In genomic region chr11:65776906-65777611, GRCm38 (mm10) we compare ENCODE assay signal across 20 mouse cellular contexts. TPM values are rescaled to one million over a fixed set of nuclear protein-coding genes. Genes with fewer than 3 reads are reported as not detected.
DNase-seq lines count a peak whose midpoint lies in the region; ATAC-seq and TF ChIP-seq lines count a peak whose summit lies in the region.
"Had no signal": no experiment of that assay in that cellular context is flagged by ENCODE, and none has a peak within 500 bp of the region (broad histone marks: within the 10 kb centered on the region; RNA-seq: fewer than 3 reads in every experiment).

No protein-coding gene starts in this region.

- no peak for DNase-seq in heart, postnatal 14 days
- DNase-seq in 416B (ENCODE audit: low read depth), result peak; percentile 56
- DNase-seq in lung, postnatal 0 days (ENCODE audit: low spot score), result no peak
- no peak for DNase-seq in forebrain, embryonic 10.5 days (ENCODE audit: extremely low spot score, low spot score)
- DNase-seq in hindbrain, embryonic 11.5 days (ENCODE audit: low spot score), result no peak
- DNase-seq: cerebellum, adult 11-12 months; gastrocnemius, adult 2 months; heart, adult 2 months; heart, postnatal 36 days; lung, postnatal 14 days; midbrain, embryonic 14.5 days; thymus, postnatal 14 days had no signal

- no peak overlapping the region for H3K4me3 ChIP-seq in heart, embryonic 13.5 days
- no peak overlapping the region for H3K4me3 ChIP-seq in intestine, embryonic 15.5 days (replicated peaks)
- H3K4me3 ChIP-seq in liver, embryonic 16.5 days (ENCODE audit: low read depth, low read length), result no peak overlapping the region
- H3K4me3 ChIP-seq in lung, postnatal 0 days (ENCODE audit: low read depth, low read length), result no peak overlapping the region
- no peak overlapping the region for H3K4me3 ChIP-seq in forebrain, embryonic 10.5 days
- no peak overlapping the region for H3K4me3 ChIP-seq in hindbrain, embryonic 11.5 days (ENCODE audit: low read depth, low read length)
- H3K4me3 ChIP-seq: forebrain, embryonic 15.5 days; gastrocnemius, adult 2 months; heart, adult 2 months; layer of hippocampus, adult 2 months; left cerebral cortex, adult 2 months; limb, embryonic 12.5 days had no signal

- H3K9me3 ChIP-seq in heart, embryonic 13.5 days, result no peaks in the 10 kb centered on the region
- H3K9me3 ChIP-seq in intestine, embryonic 15.5 days, result no peaks in the 10 kb centered on the region
- no peaks in the 10 kb centered on the region for H3K9me3 ChIP-seq in liver, embryonic 16.5 days (replicated peaks; ENCODE audit: control insufficient read depth, low read length)
- no peaks in the 10 kb centered on the region for H3K9me3 ChIP-seq in lung, postnatal 0 days (ENCODE audit: low read length)
- H3K9me3 ChIP-seq in forebrain, embryonic 10.5 days, result no peaks in the 10 kb centered on the region
- no peaks in the 10 kb centered on the region for H3K9me3 ChIP-seq in hindbrain, embryonic 11.5 days (ENCODE audit: control insufficient read depth, low read length)
- H3K9me3 ChIP-seq: forebrain, embryonic 15.5 days; limb, embryonic 12.5 days had no signal

- peak overlapping the region; percentile 56 for H3K27ac ChIP-seq in heart, embryonic 13.5 days (replicated peaks)
- no peak overlapping the region for H3K27ac ChIP-seq in intestine, embryonic 15.5 days
- H3K27ac ChIP-seq in liver, embryonic 16.5 days (ENCODE audit: low read length), result 0 out of 2 replicates have a peak overlapping the region, but pooled peaks have one; percentile 44
- H3K27ac ChIP-seq in lung, postnatal 0 days (ENCODE audit: low read length), result no peak overlapping the region
- H3K27ac ChIP-seq in forebrain, embryonic 10.5 days, result no peak overlapping the region
- H3K27ac ChIP-seq in hindbrain, embryonic 11.5 days (ENCODE audit: low read depth, low read length), result no peak overlapping the region
- H3K27ac ChIP-seq: forebrain, embryonic 15.5 days; gastrocnemius, adult 2 months; heart, adult 2 months; layer of hippocampus, adult 2 months; left cerebral cortex, adult 2 months; limb, embryonic 12.5 days had no signal

- peaks cover 14% of the 10 kb centered on the region for H3K36me3 ChIP-seq in heart, embryonic 13.5 days
- H3K36me3 ChIP-seq in intestine, embryonic 15.5 days, result no peaks in the 10 kb centered on the region
- H3K36me3 ChIP-seq in liver, embryonic 16.5 days (ENCODE audit: control insufficient read depth, insufficient read depth), result 0 out of 2 replicates have a peak, but pooled peaks cover 3% of the 10 kb centered on the region
- peaks cover 5% of the 10 kb centered on the region; the same call in 1 of the 2 replicates for H3K36me3 ChIP-seq in lung, postnatal 0 days (ENCODE audit: insufficient read depth, low read length)
- peaks cover 30% of the 10 kb centered on the region for H3K36me3 ChIP-seq in forebrain, embryonic 10.5 days (replicated peaks)
- no peaks in the 10 kb centered on the region for H3K36me3 ChIP-seq in hindbrain, embryonic 11.5 days (ENCODE audit: control insufficient read depth, insufficient read depth, low read length)

- WGBS in heart, embryonic 13.5 days, result 44% methylated on average over 2 of the region's 2 CpGs
- 51% methylated on average over 2 of the region's 2 CpGs for WGBS in intestine, embryonic 15.5 days
- WGBS in liver, embryonic 16.5 days (ENCODE audit: insufficient replicate concordance), result 27% methylated on average over 2 of the region's 2 CpGs
- WGBS in lung, postnatal 0 days, result 48% methylated on average over 2 of the region's 2 CpGs
- 47% methylated on average over 2 of the region's 2 CpGs for WGBS in forebrain, embryonic 10.5 days
- WGBS in hindbrain, embryonic 11.5 days, result 68% methylated on average over 2 of the region's 2 CpGs

- no peaks in the 10 kb centered on the region for H3K27me3 ChIP-seq in heart, embryonic 13.5 days (replicated peaks)
- H3K27me3 ChIP-seq in intestine, embryonic 15.5 days (replicated peaks), result no peaks in the 10 kb centered on the region
- no peaks in the 10 kb centered on the region for H3K27me3 ChIP-seq in liver, embryonic 16.5 days (ENCODE audit: control insufficient read depth, insufficient read depth, low read depth, low read length)
- no peaks in the 10 kb centered on the region for H3K27me3 ChIP-seq in lung, postnatal 0 days (replicated peaks; ENCODE audit: insufficient read depth, low read length)
- H3K27me3 ChIP-seq in forebrain, embryonic 10.5 days (ENCODE audit: poor library complexity, severe bottlenecking), result no peaks in the 10 kb centered on the region
- H3K27me3 ChIP-seq in hindbrain, embryonic 11.5 days (ENCODE audit: control insufficient read depth, insufficient read depth, low read length), result no peaks in the 10 kb centered on the region
- H3K27me3 ChIP-seq: forebrain, embryonic 15.5 days; limb, embryonic 12.5 days had no signal

- no peak overlapping the region for H3K4me2 ChIP-seq in heart, embryonic 13.5 days
- 0 out of 2 replicates have a peak overlapping the region, but pooled peaks have one; percentile 14 for H3K4me2 ChIP-seq in intestine, embryonic 15.5 days (replicated peaks)
- H3K4me2 ChIP-seq in liver, embryonic 16.5 days (ENCODE audit: low read depth, low read length), result no peak overlapping the region
- no peak overlapping the region for H3K4me2 ChIP-seq in lung, postnatal 0 days (replicated peaks; ENCODE audit: low read depth, low read length)
- no peak overlapping the region for H3K4me2 ChIP-seq in hindbrain, embryonic 11.5 days (replicated peaks; ENCODE audit: low read depth, low read length)
- H3K4me2 ChIP-seq: forebrain, embryonic 15.5 days; limb, embryonic 12.5 days had no signal

- no peak for ATAC-seq in heart, embryonic 13.5 days (ENCODE audit: extremely low read depth, insufficient number of reproducible peaks, low FRiP score, low TSS enrichment)
- ATAC-seq in intestine, embryonic 15.5 days, result peak; percentile 83
- ATAC-seq in liver, embryonic 16.5 days (ENCODE audit: low read depth), result no peak
- no peak for ATAC-seq in lung, postnatal 0 days
- no peak for ATAC-seq in hindbrain, embryonic 11.5 days (ENCODE audit: low FRiP score)
- ATAC-seq: forebrain, embryonic 15.5 days; inflammation-experienced regulatory T-cells, adult 6 months had no signal

- peaks cover 63% of the 10 kb centered on the region for H3K4me1 ChIP-seq in heart, embryonic 13.5 days
- H3K4me1 ChIP-seq in intestine, embryonic 15.5 days (replicated peaks), result peaks cover 23% of the 10 kb centered on the region
- H3K4me1 ChIP-seq in liver, embryonic 16.5 days (ENCODE audit: control insufficient read depth, low read depth, low read length), result peaks cover 26% of the 10 kb centered on the region
- no peaks in the 10 kb centered on the region; the same call in 1 of the 2 replicates for H3K4me1 ChIP-seq in lung, postnatal 0 days (ENCODE audit: insufficient read depth, low read depth, low read length)
- peaks cover 15% of the 10 kb centered on the region for H3K4me1 ChIP-seq in forebrain, embryonic 10.5 days
- no peaks in the 10 kb centered on the region for H3K4me1 ChIP-seq in hindbrain, embryonic 11.5 days (replicated peaks; ENCODE audit: control insufficient read depth, insufficient read depth, low read length)

- no peak for TF ChIP-seq CTCF in lung, postnatal 0 days (IDR thresholded peaks at IDR 0.05)

- H3K9ac ChIP-seq in heart, embryonic 13.5 days, result no peak overlapping the region
- no peak overlapping the region for H3K9ac ChIP-seq in intestine, embryonic 15.5 days
- no peak overlapping the region for H3K9ac ChIP-seq in liver, embryonic 16.5 days (ENCODE audit: low read depth, low read length)
- H3K9ac ChIP-seq in lung, postnatal 0 days (replicated peaks; ENCODE audit: low read depth), result no peak overlapping the region
- H3K9ac ChIP-seq in hindbrain, embryonic 11.5 days (ENCODE audit: low read depth, low read length), result no peak overlapping the region
- H3K9ac ChIP-seq: forebrain, embryonic 15.5 days; limb, embryonic 12.5 days had no signal

- intact Hi-C loops in heart, postnatal 14 days (cut with DNase I), result no loop called here

- TF ChIP-seq EP300 in lung, postnatal 0 days (IDR thresholded peaks at IDR 0.05), result no peak

RNA-seq across cellular contexts. Expression of gene Map2k4, which starts 11.0 kb away (rescaled TPM):
- 62.3 and 63.5 TPM in 2 replicates for polyA plus RNA-seq in heart, embryonic 13.5 days (2015; fragmentation: Nextera tagmentation; extraction: Ambion mirVana)
- 10 to 100 TPM; 47.4 to 47.5 TPM for total RNA-seq in heart, postnatal 14 days (2021)
- polyA plus RNA-seq in intestine, embryonic 15.5 days (2015; fragmentation: Nextera tagmentation; extraction: Ambion mirVana), result 54.8 and 57.8 TPM in 2 replicates
- polyA plus RNA-seq in liver, embryonic 16.5 days (2015; fragmentation: Nextera tagmentation; extraction: Ambion mirVana), result 30.1 and 31.4 TPM in 2 replicates
- polyA plus RNA-seq in lung, postnatal 0 days (2015; fragmentation: Nextera tagmentation; extraction: Ambion mirVana), result 42.2 and 45.1 TPM in 2 replicates
- polyA plus RNA-seq in forebrain, embryonic 10.5 days (2016; fragmentation: Nextera tagmentation; extraction: Ambion mirVana), result 65.8 and 67.8 TPM in 2 replicates
- 82.7 and 87.7 TPM in 2 replicates for polyA plus RNA-seq in hindbrain, embryonic 11.5 days (2014; fragmentation: Nextera tagmentation; extraction: Ambion mirVana)

RNA-seq across cellular contexts. Expression of gene Zkscan6, which starts 29.9 kb away (rescaled TPM):
- polyA plus RNA-seq in heart, embryonic 13.5 days (2015; fragmentation: Nextera tagmentation; extraction: Ambion mirVana), result 10.4 and 11.3 TPM in 2 replicates
- total RNA-seq in heart, postnatal 14 days (2021), result 1 to 10 TPM; 4.9 to 6.0 TPM
- polyA plus RNA-seq in intestine, embryonic 15.5 days (2015; fragmentation: Nextera tagmentation; extraction: Ambion mirVana), result 14.5 and 15.1 TPM in 2 replicates
- polyA plus RNA-seq in liver, embryonic 16.5 days (2015; fragmentation: Nextera tagmentation; extraction: Ambion mirVana), result 5.2 and 5.7 TPM in 2 replicates
- polyA plus RNA-seq in lung, postnatal 0 days (2015; fragmentation: Nextera tagmentation; extraction: Ambion mirVana), result 12.5 and 13.3 TPM in 2 replicates
- polyA plus RNA-seq in forebrain, embryonic 10.5 days (2016; fragmentation: Nextera tagmentation; extraction: Ambion mirVana), result 11.5 and 11.6 TPM in 2 replicates
- 10.6 and 15.2 TPM in 2 replicates for polyA plus RNA-seq in hindbrain, embryonic 11.5 days (2014; fragmentation: Nextera tagmentation; extraction: Ambion mirVana)

Comparison
In these comparisons a context has a peak if more than half of its experiments do, and no peak if none do; other contexts are left out.
1. H3K27ac ChIP-seq: peak in heart, embryonic 13.5 days (single experiment) and liver, embryonic 16.5 days (single experiment); none in intestine, embryonic 15.5 days (single experiment), lung, postnatal 0 days (single experiment), forebrain, embryonic 10.5 days (single experiment) and hindbrain, embryonic 11.5 days (single experiment).